Mouse (Mus musculus) erythroblast, embryonic 14.5 days (primary cell): ENCODE results near the gene Mcub. TPM values are rescaled to one million over a fixed set of nuclear protein-coding genes. Genes with fewer than 3 reads are reported as not detected.

ENCODE experiments used
- H3K27me3 ChIP-seq: 2 replicates; pipeline ENCODE4 v1.6.1; 2012; ENCODE audit warnings: inconsistent platforms; ENCODE audit not compliant: control insufficient read depth
- H3K36me3 ChIP-seq: 2 replicates; pipeline ENCODE4 v1.6.1; 2012; ENCODE audit warnings: mild to moderate bottlenecking, inconsistent platforms; ENCODE audit not compliant: control insufficient read depth
- H3K4me1 ChIP-seq: 2 replicates; pipeline ENCODE4 v1.6.1; 2012; ENCODE audit warnings: inconsistent platforms; ENCODE audit not compliant: control insufficient read depth
- H3K4me3 ChIP-seq: replicated peaks from 2 replicates; pipeline ENCODE3; 2012; ENCODE audit warnings: moderate library complexity, mild to moderate bottlenecking, inconsistent platforms
- H3K9me3 ChIP-seq: 2 replicates; pipeline ENCODE4 v1.6.1; 2012; ENCODE audit warnings: low read length, inconsistent platforms, mixed read lengths; ENCODE audit not compliant: control insufficient read depth
- GATA1 ChIP-seq: IDR thresholded peaks from 2 replicates; pipeline ENCODE4 v1.6.1; 2012; ENCODE audit warnings: low read length, inconsistent platforms, mixed read lengths
- TAL1 ChIP-seq: IDR thresholded peaks from 3 replicates; pipeline ENCODE4 v1.6.1; 2012; ENCODE audit warnings: low read length, inconsistent platforms, mixed read lengths
- polyA plus RNA-seq: library from polyadenylated mRNA; stranded (reverse); fragments of >175 nt; gene quantifications from 2 replicates; pipeline ENCODE4 v1.2.3, GENCODE M21; 2012

Mcub gene
- polyA plus RNA-seq, 1 experiment, result 4.8 TPM

DNA sequence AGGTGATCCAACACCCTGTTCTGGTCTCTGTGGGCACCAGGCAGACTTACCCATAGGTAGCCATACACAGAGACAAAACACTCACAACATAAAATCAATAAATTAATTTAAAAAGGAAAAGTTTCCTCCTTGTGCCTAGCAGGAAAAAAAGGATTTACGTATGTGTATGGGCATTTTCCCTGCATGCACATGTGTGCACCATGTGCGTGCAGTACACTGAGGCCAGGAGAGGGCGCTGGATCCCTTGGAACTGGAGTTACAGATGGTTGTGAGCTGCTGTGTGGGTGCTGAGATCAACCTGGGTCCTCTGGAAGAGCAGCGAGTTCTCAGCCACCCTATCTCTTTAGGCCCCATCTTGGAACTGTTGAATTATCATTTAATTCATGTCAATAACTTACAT is 15.3 kb upstream of the Mcub start:
- Histone ChIP-seq H3K27me3 (no peaks in the 10 kb centered on the region), H3K4me3 (no peak overlapping the region), H3K36me3 (peaks cover 78% of the 10 kb centered on the region), H3K9me3 (no peaks in the 10 kb centered on the region), H3K4me1 (no peaks in the 10 kb centered on the region)
- no peak for TF ChIP-seq GATA1
- no peak for TF ChIP-seq TAL1

DNA sequence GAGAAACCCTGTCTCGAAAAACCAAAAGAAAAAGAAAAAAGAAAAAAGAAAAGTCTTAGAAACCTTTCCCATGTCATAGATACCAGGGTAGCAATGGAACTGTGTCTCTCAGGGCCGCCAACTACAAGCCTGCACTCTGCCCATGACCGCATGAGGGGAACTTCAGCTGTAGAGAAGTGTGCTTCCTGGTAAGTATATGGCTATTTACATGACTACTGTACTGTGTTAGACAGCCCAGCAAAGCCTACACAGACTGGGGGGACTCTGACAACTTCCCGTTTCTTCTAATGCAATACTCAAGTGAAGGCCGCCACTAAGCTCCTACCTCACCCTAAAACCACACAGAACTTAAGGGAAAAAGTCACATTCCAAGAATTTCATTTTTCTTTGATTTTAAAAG is 14.8 kb upstream of the Mcub start:
- Histone ChIP-seq H3K9me3 (no peaks in the 10 kb centered on the region), H3K4me1 (no peaks in the 10 kb centered on the region), H3K27me3 (no peaks in the 10 kb centered on the region), H3K36me3 (peaks cover 72% of the 10 kb centered on the region), H3K4me3 (no peak overlapping the region)
- no peak for TF ChIP-seq TAL1
- TF ChIP-seq GATA1, result no peak

DNA sequence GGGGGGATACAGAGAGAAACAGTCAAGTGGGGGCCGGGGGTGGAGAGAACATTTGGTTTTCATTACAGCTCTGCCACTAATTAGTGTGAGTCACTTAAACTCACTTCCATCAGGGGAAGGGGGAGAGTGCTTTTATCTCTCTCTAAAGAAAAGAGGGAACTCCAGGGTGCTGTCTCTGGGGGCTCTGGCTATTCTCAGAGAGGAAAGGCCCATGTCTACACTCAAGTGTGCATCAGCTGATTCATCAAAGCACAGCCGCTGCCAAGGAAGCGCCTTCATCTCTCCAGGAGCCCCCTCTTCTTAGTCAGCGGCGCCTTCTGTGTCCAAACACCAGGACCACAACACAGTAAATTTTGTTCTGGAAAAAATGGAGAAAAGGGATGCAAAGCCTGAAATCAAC is 12.3 kb upstream of the Mcub start:
- H3K36me3 ChIP-seq, result peaks cover 48% of the 10 kb centered on the region
- TF ChIP-seq GATA1 (no peak), TAL1 (no peak)
- H3K4me1 ChIP-seq, result no peaks in the 10 kb centered on the region

DNA sequence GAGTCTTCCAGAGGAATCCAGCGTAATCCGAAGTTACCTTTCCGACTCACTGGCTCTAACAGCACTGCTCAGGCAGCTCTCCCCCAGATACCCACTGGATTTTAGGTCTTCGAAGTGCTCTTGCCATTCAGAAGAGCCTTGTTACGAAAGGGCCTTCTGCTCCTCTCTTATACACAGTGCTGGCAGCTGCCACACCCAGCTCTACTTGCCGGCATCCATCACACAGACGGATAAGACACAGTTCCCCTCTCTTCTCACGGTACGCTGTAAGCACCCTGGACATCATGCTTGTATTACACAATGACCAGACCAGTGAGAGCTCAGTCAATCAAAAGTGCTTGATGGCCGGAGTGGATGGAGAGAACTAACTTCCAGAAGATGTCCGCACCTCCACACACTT is 11.8 kb upstream of the Mcub start:
- Histone ChIP-seq H3K4me3 (no peak overlapping the region), H3K36me3 (peaks cover 43% of the 10 kb centered on the region), H3K4me1 (no peaks in the 10 kb centered on the region), H3K27me3 (no peaks in the 10 kb centered on the region), H3K9me3 (no peaks in the 10 kb centered on the region)
- TF ChIP-seq TAL1 (no peak), GATA1 (no peak)

More for the DNA sequence above, 12.3 kb upstream of the Mcub start:
- Histone ChIP-seq H3K27me3 (no peaks in the 10 kb centered on the region), H3K9me3 (no peaks in the 10 kb centered on the region), H3K4me3 (no peak overlapping the region)

DNA sequence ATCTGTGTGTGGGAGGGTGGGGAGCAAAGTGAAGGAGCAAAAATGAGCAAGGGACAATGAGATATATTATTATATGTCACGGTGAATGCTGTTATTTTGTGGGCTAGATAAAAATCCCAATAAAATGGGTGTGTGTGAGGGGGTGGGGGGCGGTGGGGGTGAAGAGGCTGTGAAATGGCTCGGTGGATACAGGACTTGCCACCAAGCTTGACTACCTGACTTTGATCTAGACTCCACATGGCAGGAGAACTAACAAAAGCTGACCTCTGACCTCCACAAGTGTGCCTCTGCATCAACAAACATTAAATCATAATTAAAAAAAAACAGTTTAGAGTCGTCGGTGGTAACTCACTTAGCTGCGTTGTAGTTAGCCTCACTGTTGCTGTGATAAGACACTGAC is 9.5 kb upstream of the Mcub start:
- no peaks in the 10 kb centered on the region for H3K9me3 ChIP-seq
- no peak for TF ChIP-seq TAL1
- TF ChIP-seq GATA1, result no peak
- H3K27me3 ChIP-seq, result no peaks in the 10 kb centered on the region
- H3K36me3 ChIP-seq, result peaks cover 23% of the 10 kb centered on the region
- no peaks in the 10 kb centered on the region for H3K4me1 ChIP-seq
- H3K4me3 ChIP-seq, result no peak overlapping the region

DNA sequence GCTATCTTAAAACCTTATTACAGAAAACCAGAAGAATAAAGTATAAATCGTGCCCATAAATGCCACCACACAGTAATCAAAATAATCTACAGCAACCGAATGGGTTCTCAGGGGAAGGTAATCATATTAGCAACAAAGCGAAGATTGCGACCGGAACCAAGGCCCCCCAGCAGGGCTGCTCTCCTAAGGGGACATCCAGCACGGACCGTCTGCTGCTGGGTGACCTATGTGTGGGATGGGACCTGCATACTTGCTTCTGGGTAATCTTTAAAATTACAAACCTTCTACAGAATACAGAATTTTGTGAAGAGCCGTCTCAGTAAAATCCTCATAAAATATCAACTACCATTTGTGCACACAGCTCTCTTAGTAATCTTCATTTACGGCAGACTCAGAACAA is 8.7 kb upstream of the Mcub start:
- TF ChIP-seq TAL1 (no peak), GATA1 (no peak)
- H3K9me3 ChIP-seq, result no peaks in the 10 kb centered on the region
- no peaks in the 10 kb centered on the region for H3K27me3 ChIP-seq
- no peak overlapping the region for H3K4me3 ChIP-seq
- H3K36me3 ChIP-seq, result peaks cover 17% of the 10 kb centered on the region
- no peaks in the 10 kb centered on the region for H3K4me1 ChIP-seq

DNA sequence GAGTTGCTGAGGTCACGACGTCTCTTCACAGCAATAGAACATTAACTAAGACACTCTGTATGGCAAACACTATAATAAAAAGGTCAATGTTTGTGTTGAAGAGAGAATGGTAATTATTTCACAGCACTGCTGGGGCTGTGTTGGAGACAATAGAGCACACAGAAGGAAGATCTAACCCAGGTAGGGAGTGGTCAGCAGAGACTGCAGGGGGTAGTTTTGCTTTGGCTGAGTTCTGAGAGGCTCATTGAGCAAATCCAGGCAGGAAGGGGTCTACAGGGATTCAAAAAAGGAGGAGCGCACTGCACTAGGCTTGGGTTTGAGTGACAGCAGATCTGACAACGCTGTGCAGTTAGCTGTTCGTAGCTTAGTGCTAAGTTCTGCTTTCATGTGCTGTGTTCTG is 6.3 kb upstream of the Mcub start:
- H3K27me3 ChIP-seq, result no peaks in the 10 kb centered on the region
- TF ChIP-seq GATA1, result no peak
- no peak for TF ChIP-seq TAL1
- H3K4me3 ChIP-seq, result no peak overlapping the region
- no peaks in the 10 kb centered on the region for H3K4me1 ChIP-seq
- peaks cover 3% of the 10 kb centered on the region; the same call in 1 of the 2 replicates for H3K9me3 ChIP-seq
- no peaks in the 10 kb centered on the region for H3K36me3 ChIP-seq

DNA sequence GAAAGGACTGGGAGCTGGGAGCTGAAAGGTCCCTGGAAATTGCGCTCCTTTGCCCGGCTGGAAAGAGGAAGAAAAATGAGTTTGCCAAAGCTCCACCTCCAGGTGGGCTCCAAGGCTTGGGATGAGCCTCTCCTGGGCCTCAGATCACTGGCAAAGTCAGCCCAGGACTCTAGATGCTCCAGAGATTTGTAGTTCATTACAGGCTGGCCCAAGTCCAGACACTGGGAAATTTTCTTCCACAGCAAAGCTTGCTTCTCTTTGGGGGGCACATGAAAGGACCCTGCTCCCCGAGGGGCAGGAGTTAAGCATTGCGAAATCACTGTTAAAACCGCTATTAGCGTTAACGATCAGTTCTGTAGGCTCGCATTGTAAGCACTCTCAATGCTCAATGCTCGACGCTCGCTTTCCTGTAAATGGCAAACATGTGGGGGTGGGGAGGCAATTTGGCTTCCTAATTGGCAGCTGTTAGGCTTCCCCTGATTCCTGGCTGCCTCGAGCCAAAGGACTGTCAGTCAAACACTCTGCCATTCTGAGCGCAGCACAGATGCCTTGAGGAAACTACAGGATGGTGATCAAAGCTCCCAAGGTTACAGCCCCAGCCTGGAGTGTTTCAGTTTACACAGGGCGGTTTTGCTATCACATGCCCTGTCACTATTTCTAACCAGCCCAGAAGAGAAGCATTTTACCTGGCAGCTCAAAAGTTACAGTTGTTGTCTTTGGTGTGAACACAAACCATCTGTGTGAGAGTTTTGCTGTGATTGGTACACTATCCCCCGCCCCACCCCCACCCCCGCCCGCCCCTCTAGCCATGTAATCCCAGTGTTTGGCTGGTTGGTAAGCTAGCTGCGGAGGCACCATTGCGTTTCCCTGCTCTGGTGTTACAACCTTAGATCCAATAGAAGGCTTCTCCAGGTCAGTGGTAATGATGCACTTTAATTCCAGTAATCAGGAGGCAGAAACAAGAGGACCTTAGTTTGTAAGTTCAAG is 816 bp upstream of the Mcub start:
- Histone ChIP-seq H3K9me3 (peaks cover 3% of the 10 kb centered on the region; the same call in 1 of the 2 replicates), H3K4me3 (peak overlapping the region; percentile 46), H3K27me3 (peaks cover 20% of the 10 kb centered on the region), H3K36me3 (no peaks in the 10 kb centered on the region), H3K4me1 (peaks cover 14% of the 10 kb centered on the region)
- no peak for TF ChIP-seq TAL1

DNA sequence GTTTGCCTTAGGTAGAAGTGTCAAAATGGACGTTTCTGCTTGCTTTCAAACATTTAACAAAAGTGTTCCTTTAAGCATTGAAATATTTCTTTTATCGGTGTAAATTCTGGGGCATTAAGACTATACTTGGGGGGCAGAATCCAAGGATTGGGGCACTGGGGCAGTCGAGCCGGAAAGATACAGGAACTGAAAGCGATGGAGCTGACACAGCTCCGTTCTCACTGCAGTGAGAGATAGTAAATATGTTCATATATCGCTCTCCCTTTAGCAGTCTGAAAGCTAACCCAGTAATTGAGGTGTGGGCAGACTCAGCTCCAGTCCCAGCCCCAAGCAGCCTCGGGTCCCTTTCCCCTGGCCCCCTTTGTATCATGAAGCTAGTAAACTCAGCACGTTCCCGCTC is 975 bp downstream of the Mcub start:
- Histone ChIP-seq H3K9me3 (peaks cover 3% of the 10 kb centered on the region; the same call in 1 of the 2 replicates), H3K4me1 (peaks cover 14% of the 10 kb centered on the region), H3K27me3 (peaks cover 20% of the 10 kb centered on the region), H3K4me3 (peak overlapping the region; percentile 69), H3K36me3 (no peaks in the 10 kb centered on the region)
- no peak for TF ChIP-seq TAL1
- TF ChIP-seq GATA1, result no peak

DNA sequence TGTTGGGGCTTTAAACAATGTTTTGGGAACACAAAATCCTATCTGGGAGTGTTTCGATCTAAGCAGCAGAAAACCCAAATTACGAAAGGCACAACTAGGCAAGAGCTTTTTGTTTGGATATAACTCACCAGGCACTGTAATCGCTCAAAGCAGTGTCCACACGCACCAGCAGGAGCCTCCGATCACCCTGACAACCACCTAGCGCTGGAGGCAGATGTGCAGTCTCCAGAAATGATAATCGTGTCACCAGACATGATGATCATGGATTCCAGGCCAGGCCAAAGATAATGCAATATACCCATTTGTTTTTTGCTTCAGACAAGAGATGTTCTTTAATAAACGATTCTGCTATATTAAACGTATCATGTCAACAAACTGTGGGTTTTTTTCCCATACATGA is 2.1 kb downstream of the Mcub start:
- peaks cover 3% of the 10 kb centered on the region; the same call in 1 of the 2 replicates for H3K9me3 ChIP-seq
- no peaks in the 10 kb centered on the region for H3K36me3 ChIP-seq
- no peak overlapping the region for H3K4me3 ChIP-seq
- peaks cover 20% of the 10 kb centered on the region for H3K27me3 ChIP-seq
- TF ChIP-seq TAL1 (0 out of 3 replicates have a peak, but pooled peaks have one; percentile 19), GATA1 (no peak)
- H3K4me1 ChIP-seq, result peaks cover 14% of the 10 kb centered on the region
